Mouse (Mus musculus): ENCODE data around the gene Asb18.

Asb18 gene

GRCm38 (mm10) chr1:90014446-90014845 lies at the start of gene Asb18:
TSS of gene Asb18 (minus strand) at chr1:90014666.
- no peak for DNase-seq (ENCODE audit: low read depth, low spot score)

GRCm38 (mm10) chr1:90060599-90060998 lies 46.1 kb upstream of the Asb18 start:
- DNase-seq (ENCODE audit: low read depth, low spot score) = no peak

GRCm38 (mm10) chr1:90060054-90060453 lies 45.6 kb upstream of the Asb18 start:
- no peak for DNase-seq (ENCODE audit: low read depth, low spot score)

GRCm38 (mm10) chr1:90054991-90055390 lies 40.5 kb upstream of the Asb18 start:
- no peak for DNase-seq (ENCODE audit: low read depth, low spot score)

GRCm38 (mm10) chr1:90051347-90051746 lies 36.9 kb upstream of the Asb18 start:
- peak; percentile 19 for DNase-seq (ENCODE audit: low read depth, low spot score)

GRCm38 (mm10) chr1:90050046-90050739 lies 35.7 kb upstream of the Asb18 start:
- DNase-seq (ENCODE audit: low read depth, low spot score) = no peak

- DNase-seq (ENCODE audit: low read depth, low spot score) = no peak
Observed at GRCm38 (mm10) chr1:90028305-90028704, 13.8 kb upstream of the Asb18 start.

- no peak for DNase-seq (ENCODE audit: low read depth, low spot score)
Observed at GRCm38 (mm10) chr1:90026945-90027344, 12.5 kb upstream of the Asb18 start.

- DNase-seq (ENCODE audit: low read depth, low spot score) = no peak
Observed at GRCm38 (mm10) chr1:90020336-90020735, 5.9 kb upstream of the Asb18 start.

- DNase-seq (ENCODE audit: low read depth, low spot score) = no peak
Observed at GRCm38 (mm10) chr1:90018071-90018470, 3.6 kb upstream of the Asb18 start.

GRCm38 (mm10) chr1:90013273-90013672 lies 1.2 kb downstream of the Asb18 start:
- no peak for DNase-seq (ENCODE audit: low read depth, low spot score)

GRCm38 (mm10) chr1:90012850-90013249 lies 1.6 kb downstream of the Asb18 start:
- DNase-seq (ENCODE audit: low read depth, low spot score) = peak; percentile 11

GRCm38 (mm10) chr1:90012168-90012567 lies 2.3 kb downstream of the Asb18 start:
- no peak for DNase-seq (ENCODE audit: low read depth, low spot score)

GRCm38 (mm10) chr1:90010077-90010476 lies 4.4 kb downstream of the Asb18 start:
- no peak for DNase-seq (ENCODE audit: low read depth, low spot score)

GRCm38 (mm10) chr1:90009188-90009587 lies 5.3 kb downstream of the Asb18 start:
- DNase-seq (ENCODE audit: low read depth, low spot score) = no peak

GRCm38 (mm10) chr1:90006666-90007065 lies 7.8 kb downstream of the Asb18 start:
- no peak for DNase-seq (ENCODE audit: low read depth, low spot score)

GRCm38 (mm10) chr1:90000981-90001380 lies 13.5 kb downstream of the Asb18 start:
- no peak for DNase-seq (ENCODE audit: low read depth, low spot score)

GRCm38 (mm10) chr1:89999858-90000257 lies 14.6 kb downstream of the Asb18 start:
- no peak for DNase-seq (ENCODE audit: low read depth, low spot score)

- no peak for DNase-seq (ENCODE audit: low read depth, low spot score)
Observed at GRCm38 (mm10) chr1:89998696-89999095, 15.8 kb downstream of the Asb18 start.

GRCm38 (mm10) chr1:89998076-89998475 lies 16.4 kb downstream of the Asb18 start:
- DNase-seq (ENCODE audit: low read depth, low spot score) = no peak

GRCm38 (mm10) chr1:89992256-89992655 lies 22.2 kb downstream of the Asb18 start:
- DNase-seq (ENCODE audit: low read depth, low spot score) = no peak

- no peak for DNase-seq (ENCODE audit: low read depth, low spot score)
Observed at GRCm38 (mm10) chr1:89977261-89977660, 37.2 kb downstream of the Asb18 start.

- no peak for DNase-seq (ENCODE audit: low read depth, low spot score)
Observed at GRCm38 (mm10) chr1:89976411-89976810, 38.1 kb downstream of the Asb18 start.

- DNase-seq (ENCODE audit: low read depth, low spot score) = no peak
Observed at GRCm38 (mm10) chr1:89974541-89974940, 39.9 kb downstream of the Asb18 start.
